Mouse (Mus musculus) thymus, adult 2 months (tissue): ENCODE results near the gene Msi1.

Experiments used
- CTCF ChIP-seq: fragments of 200-500 bp; IDR thresholded peaks from 2 replicates; pipeline ENCODE4 v1.5.1; 2012; ENCODE audit warnings: mild to moderate bottlenecking, control low read depth, low read length, moderate library complexity, borderline replicate concordance; ENCODE audit not compliant: control insufficient read depth, poor library complexity, insufficient read depth; ENCODE audit errors: extremely low read depth
- POLR2A ChIP-seq: fragments of 200-500 bp; IDR thresholded peaks from 2 replicates; pipeline ENCODE4 v1.6.1; 2012; ENCODE audit warnings: mild to moderate bottlenecking, low read length, control low read depth, moderate library complexity; ENCODE audit not compliant: control insufficient read depth, poor library complexity, insufficient read depth; ENCODE audit errors: extremely low read depth

DNA sequence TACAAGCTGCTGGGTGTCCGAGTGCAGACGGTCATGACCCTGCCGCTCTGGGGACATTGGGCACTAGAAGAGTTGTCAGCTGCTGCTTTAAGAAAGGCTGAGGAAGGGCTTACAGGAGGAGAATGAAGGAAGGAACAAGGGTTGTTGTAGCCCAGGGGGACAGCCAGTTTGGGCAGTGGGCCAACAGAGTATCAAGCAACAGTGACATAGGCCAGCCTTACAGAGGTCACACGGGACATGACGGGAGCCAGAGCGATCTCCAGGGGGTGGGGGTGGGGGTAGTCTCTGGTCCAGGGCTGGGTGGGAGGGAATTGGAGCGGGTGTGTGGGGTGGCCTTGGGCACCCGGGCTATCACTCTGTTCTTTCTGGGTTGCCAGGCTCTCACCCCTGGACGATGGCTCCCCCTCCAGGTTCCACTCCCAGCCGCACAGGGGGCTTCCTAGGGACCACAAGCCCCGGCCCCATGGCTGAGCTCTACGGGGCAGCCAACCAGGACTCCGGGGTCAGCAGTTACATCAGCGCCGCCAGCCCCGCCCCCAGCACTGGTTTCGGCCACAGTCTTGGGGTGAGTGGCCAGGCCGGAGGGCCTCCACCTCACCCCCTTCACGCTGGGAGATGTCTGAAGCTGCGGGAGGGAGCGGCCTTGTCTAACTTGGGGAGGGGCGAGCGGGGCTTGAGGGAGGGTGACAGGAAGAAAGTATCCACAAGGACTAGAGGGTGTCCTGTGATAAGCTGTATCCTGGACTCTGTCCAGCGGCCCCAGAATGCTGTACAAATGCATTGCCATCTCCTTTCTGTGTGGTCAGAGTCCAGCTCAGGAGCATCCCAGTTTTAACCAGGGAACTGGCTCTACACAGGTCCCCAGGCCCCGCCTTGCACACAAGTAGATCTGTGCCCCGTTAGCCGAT is 21.3 kb downstream of the Msi1 start:
- TF ChIP-seq CTCF: no peak
- no peak for TF ChIP-seq POLR2A
